Mouse (Mus musculus) layer of hippocampus, adult 18-20 months (tissue): ENCODE measurements around the gene Kdm6a. TPM values are rescaled to one million over a fixed set of nuclear protein-coding genes. Genes with fewer than 3 reads are reported as not detected.

ENCODE experiments used
- DNase-seq, 2 experiments: peaks; one replicate each; pipeline ENCODE4 v3.0.0; 2022; ENCODE audit warnings: low spot score in 2 of 2
- long read RNA-seq: library from polyadenylated mRNA; stranded (forward); transcript quantifications from one replicate; pipeline ENCODE4 v2.0.0, GENCODE M21; 2021
- total RNA-seq, 2 experiments: library from RNA; stranded (reverse); gene quantifications; 2 replicates each; pipeline ENCODE4 v1.2.3; 2021

Kdm6a gene
- total RNA-seq, result 10 to 100 TPM; 37.5 to 69.9 TPM
- long read RNA-seq, full-length matches to known transcripts, result 7 of 14 reads
- long read RNA-seq, partial matches to known transcripts, result 2 of 14 reads
- long read RNA-seq, other reads (novel, unspliced or antisense), result 5 of 14 reads

DNA sequence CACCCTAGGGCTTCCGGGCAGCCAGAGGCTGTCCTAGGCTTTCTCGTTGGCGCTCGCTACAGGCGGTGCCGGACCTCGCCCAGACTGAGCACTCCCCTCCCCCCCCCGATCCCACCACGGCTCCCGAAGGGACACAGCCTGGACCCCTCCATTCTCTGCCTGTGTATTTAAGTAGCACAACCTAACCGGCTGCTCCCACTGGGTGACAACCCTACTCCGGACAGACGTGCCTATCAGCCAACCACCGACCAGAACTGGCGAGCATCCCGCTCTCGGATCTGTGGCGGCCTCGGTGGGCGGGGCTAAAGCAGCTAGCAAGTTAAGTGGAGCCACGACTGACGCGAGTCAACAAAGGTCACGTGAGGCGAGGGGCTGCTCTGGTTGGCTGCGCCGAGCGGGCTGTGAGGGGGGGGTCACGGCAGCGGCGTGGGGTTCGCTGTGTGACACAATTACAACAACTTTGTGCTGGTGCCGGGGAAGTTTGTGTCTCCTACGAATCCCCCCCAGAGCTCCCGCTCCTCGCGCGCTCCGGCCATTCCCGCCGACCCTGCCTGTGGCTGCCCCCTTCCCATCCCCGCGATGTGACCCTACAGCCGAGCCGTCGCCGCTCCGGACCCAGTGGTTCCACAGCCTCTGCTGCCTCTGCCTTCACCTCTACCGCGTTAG is at the start of gene Kdm6a:
Kdm6a (plus strand) TSS at position 384 of the 666 bp plus-strand sequence.
- DNase-seq, result peak; percentile 98 to 100

DNA sequence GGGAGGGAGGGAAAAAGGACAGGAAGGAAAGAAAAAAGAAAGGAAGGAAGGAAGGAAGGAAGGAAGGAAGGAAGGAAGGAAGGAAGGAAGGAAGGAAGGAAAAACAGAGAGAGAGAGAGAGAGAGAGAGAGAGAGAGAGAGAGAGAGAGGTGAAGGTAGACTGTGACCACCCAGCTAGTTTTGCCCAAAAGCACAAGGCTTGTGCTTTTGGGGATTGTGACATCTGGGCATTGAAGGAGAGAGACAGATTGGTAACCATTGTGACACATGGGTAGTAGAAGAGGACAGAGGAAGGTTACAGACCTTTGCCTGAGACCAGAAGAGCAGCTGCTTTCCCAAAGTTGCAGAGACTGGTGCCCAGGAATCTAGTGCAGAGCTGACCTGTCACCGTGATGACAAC is 16.8 kb upstream of the Kdm6a start, which contains the start of gene Dusp21:
Dusp21 (plus strand) TSS at position 301 of the 400 bp plus-strand sequence.
- DNase-seq, result no peak

DNA sequence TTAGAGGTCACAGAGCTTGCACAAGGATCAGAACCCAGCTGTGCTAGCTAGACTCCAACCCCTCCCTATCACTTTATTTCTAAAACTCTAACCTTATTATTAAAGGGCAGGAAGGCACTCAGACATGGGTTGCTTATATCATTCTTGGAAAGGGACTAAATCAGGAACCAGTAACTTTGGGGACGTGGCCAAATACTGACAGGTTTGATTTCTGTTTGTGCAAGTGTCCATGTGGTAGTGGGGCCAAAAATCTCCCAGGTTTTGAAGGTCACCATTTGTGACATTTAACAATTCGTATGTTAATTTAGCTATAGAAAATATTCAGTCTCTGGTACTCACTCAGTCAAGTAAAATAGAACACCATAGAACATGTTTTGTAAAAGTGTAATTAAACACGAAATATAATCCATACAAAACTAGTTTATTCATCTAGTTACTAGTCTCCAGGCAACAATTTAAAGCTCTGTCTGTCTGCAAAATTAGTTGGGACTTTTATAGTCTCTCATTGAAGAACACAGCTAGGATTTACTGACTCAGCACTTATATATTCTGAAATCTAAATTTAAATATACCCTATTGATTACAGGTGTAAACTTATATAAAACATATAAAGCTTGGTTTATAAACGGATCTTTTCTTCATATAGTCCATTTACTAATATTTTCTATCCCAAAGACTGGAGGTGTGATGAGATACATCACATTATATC is 1.5 kb upstream of the Kdm6a start:
- DNase-seq, result no peak

DNA sequence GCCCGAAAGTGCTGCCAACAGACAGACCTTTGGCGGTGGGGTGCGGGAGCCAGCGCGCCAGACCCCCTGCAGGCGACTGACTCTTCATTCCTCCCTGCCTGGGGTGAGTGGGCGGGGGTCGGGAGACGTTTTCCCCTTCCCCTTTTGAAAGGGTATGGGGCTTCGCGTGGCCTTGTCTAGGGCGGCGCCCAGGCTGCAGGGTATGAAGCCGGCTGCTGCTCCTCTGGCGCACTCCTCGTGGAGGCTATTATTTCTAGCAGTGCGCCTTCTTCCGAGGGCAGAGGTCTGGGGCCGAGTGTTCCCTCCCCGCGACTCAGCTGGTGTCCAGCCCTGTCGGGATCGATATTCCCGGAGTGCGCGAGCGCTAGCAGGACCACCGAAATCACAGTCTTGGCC is 581 bp upstream of the Kdm6a start:
- peak in 1 of 2 experiments; percentile 35 for DNase-seq

DNA sequence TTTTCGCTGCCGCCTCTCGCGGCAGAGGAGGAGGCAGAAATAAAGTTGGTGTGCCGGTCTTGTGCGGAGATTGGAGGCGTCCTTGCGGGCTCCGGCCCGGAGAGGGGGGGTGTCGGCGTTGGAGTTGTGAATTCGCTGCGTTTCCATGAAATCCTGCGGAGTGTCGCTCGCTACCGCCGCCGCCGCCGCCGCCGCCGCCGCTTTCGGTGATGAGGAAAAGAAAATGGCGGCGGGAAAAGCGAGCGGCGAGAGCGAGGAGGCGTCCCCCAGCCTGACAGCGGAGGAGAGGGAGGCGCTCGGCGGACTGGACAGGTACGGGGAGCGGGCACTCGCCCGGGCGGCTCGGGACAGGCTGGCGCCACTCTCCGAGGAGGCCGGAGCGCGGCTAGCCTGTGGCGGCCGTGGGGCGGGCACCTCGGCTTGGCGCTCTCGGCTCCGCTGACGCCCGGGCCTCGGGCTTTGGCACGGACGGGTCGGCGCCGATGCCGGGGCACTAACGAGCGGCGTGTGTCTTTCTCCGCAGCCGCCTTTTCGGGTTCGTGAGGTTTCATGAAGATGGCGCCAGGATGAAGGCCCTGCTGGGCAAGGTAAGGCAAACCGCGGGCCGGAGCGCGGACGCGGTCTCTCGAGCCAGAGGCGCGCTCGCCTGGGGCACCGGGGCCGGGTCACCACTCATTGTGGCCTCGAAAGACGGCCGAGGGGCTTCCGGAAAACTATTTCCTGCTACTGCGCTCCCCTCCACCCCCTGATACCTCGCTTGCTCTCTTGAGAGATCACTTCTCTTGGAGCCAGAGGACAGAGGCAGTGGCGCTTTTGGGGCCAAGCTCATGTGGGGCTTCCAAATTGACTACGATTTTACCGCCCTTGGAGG is 721 bp downstream of the Kdm6a start:
- DNase-seq, result peak; percentile 48 to 57

DNA sequence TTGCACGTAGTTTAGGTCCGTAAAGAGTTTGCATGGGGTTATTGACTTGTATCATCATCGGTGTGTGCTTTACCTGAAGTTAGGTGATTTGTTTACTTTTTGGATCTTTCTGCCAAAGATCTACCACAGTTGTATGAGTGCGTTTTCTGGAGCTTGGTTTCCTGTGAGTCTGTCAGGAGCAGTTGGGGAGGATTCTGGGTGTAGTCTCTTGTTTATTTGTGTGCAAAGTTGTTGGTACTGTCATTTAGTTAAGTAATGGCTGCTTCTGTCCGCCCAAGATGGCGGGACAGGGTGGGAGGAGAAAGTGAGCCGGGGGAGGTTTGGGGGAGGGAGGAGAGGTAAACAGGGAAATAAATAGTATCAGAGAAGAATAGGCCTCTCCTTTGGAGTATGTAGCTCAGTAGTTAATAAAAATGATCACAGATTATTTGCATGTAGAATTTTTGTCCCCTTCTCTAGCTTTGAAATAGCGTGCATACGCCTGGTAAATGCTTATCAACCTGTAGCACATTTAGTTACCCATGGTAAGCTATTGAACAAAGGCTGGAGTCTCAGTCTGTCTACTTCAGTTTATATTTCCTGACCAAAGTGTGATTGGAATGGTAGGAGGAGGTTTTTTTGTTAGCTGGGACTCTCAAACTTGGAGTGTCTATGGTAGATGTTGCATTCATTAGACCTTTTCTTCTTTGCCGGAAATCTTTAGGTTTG is 1.7 kb downstream of the Kdm6a start:
- peak in 1 of 2 experiments; percentile 19 for DNase-seq

DNA sequence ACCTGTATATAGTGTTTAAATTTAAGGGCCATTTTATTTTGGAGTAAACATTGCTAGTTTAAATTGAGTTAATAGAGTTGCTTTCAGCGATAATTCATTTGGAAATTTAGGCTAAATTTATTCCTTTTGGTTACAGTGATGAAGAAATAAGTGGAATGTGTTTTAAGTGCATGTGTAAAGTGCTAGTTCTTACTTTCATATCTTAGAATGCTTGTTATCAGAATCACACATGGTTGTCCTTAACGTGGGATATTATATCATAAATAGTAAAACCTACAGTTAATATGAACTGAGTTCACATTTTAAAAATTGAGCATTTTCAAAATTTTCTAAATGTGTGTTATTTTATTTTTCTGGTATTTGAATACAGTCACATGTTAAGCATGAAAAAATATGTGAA is 2.7 kb downstream of the Kdm6a start:
- no peak for DNase-seq

DNA sequence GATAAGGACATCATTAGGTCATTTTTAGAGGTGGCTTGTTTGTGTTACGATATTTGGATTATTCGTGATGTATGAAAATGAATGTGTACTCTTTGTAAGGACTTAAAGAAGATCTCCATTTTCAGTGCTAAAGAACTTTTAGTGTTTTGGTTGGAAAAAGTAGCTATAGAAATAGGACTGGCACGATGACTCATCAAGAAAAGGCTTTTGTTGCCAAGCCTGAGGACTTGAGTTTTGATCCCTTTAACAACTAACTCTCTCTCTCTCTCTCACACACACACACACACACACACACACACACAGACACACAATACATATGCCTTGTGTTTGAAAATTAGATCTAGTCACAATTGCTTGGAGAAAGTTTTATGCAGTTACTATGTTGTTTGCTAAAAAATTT is 4.6 kb downstream of the Kdm6a start:
- DNase-seq, result no peak

DNA sequence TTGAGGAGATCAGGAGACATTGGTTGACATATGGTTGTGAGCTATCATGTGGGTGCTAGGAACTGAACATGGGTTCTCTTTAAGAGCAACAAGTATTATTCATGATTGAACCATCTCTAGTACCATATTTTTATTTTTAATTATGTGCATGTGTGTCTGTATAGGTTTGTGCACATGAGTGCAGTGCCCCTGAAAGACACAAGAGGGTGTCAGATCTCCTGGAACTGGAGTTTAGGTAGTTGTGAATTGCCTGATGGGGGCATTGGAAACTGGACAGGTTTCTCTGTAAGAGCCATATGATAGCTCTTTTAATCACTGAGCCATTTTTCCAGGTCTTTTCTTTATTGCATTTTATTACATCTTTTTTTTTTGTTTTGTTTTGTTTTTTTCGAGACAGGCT is 6.6 kb downstream of the Kdm6a start:
- no peak for DNase-seq

DNA sequence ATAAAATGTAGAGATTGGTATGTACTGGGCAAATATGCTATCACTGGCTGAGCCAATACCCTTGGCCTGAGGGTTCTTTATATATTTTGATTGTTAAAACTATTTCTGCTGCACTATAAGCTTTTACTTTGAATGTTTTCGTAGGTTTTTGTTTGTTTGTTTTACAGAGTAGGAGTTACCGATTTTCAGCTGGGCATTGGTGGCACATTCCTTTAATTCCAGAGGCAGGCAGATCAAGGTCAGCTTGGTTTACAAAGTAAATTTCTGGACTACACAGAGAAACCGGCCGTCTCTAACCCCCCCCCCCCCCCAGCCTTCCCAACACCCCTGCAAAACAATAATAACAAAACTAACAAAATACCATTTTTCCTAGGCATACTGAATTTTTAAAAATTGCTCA is 12.5 kb downstream of the Kdm6a start:
- no peak for DNase-seq

DNA sequence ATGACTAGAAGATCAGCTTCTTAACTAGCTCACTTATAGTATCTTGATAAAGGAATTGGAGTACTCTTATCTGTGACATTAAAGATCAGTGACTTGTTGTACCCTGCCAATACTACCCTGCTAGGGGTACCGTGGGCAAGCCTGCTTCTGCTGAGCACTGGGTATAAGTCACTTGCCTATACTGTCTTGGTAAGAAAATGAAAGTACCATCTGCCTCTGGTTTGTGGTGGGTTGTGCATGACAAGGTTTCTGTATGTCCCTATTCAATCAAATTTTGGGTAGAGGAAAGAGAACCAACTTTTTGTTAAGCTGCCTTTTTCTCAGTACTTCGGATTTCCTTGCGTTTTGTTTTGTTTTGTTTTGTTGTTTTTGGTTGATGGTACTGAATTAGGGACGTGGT is 15.4 kb downstream of the Kdm6a start:
- DNase-seq, result no peak

DNA sequence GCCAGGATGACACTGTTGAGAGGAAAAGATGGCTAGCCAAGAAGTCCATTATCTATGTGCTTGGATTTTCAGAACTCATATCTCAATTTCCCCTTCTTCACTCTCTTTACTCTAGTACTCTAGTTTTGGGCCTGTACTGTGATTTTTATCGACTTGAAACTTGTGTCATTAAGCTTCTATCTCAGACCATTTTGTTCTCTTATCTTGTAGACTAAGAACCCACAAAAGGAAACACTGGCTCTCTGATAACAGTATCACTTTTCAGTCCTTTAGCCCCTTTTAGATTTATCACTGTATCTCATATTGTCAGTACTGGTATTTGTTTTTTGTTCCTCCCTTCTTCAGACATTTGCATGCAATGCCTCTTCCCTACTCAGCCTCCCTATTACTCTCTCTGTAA is 17.1 kb downstream of the Kdm6a start:
- no peak for DNase-seq

DNA sequence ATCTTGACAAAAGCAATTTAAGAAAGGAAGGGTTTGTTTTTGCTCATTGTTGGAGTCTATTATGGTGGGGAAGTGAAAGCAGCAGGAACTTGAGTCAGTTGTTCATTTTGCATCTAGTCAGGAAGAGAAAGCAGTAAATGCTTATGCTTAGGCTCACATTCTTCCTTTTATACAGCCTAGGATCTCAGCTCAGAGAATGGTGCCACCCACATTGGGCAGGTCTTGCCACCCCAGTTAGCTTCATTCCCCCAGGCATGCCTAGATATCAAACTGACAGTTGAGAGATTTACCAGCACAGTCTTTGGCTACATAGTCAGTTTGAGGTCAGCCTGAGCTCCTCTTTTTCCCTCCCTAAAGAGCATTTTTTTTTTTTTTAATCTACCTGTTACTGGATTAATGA is 24.8 kb downstream of the Kdm6a start:
- no peak for DNase-seq

DNA sequence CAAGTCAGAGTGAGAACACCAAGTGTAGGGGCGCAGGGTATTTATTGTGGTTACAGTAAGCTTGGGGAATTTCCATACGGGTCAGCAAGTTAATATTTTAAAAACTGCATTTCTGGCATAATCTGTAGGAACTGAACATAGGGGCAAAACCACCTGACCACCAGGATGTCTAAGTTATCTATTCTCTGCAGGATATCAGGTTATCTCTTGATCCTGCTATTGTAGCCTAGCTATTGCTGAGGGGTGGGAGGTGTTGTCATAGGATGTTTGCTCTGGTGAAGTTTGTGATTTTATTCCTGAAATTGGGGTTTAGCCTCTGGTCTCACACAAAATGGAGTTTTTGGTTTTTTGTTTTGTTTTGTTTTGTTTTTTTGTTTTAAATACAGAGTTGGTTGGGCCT is 25.9 kb downstream of the Kdm6a start:
- DNase-seq, result no peak

DNA sequence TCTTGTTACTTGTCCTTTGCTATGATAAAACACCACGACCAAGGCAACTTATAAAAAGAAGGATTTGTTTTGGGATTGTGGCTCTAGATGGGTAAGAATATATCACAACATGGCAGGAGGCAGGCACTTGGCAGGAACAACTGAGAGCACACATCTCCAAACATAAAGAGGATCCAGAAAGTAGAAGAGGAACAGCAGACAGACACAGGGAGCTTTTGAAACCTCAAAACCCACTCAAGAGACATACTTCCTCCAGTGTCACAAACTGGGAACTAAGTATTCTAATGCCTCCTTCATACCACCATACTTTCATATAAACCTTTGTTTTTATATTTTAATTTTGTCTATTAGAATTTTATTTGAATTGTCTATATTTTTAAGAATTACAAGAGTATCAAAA is 77.2 kb downstream of the Kdm6a start:
- DNase-seq, result no peak

DNA sequence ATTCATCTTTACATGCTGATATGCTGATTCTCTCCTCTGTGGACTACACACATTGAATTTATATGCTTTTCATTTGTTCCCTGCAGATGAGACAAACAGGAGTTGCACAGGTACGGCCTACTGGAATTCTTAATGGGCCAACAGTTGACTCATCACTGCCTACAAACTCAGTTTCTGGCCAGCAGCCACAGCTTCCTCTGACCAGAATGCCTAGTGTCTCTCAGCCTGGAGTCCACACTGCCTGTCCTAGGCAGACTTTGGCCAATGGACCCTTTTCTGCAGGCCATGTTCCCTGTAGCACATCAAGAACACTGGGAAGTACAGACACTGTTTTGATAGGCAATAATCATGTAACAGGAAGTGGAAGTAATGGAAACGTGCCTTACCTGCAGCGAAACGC is 88.2 kb downstream of the Kdm6a start:
- DNase-seq, result no peak

DNA sequence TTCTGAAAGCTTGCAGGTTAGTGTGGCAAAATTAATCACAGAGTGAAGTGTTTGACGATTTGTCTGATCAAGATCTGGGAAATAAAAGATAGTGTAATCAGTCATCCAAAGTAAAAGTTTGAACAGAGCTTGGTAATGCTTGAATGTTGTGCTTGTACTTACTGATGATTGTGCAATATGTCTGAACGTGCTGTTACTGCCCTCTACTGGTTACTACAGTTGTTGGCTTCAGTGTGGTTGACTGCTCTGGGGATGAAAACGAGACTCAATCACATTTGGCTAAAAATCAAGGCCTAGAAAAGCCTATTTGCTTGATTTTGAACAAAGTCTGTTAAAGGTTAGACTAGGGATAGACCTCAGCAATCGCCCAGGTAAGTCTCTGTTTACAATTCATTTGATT is 92.4 kb downstream of the Kdm6a start:
- DNase-seq, result peak; percentile 44 to 71

DNA sequence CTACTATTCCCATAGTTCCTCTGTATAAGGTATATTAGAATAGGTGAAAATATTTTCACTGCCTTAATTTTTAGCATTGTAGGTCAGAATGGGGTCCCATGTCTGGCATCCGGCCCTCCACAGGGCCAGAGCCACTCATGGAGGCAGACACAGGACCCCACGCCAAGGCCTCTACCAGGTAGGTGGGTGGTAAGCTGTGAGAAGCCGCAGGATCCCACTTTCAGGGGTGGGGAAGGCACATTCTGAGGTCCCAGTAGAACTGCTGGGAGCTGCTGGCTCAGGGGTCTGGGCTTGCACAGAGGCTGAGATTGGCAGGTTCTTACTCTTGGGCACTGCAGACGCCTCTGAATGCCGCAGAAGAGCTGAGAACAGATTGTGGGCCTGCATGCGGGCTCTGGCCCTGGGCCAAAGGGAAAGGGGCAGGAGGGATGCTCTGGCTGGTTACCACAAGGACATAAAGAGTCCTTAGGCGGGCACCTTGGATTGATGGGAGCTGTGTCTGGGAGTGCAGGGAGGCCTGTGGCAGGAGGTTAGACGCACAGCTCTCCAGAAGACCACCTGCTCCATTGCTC is 95.9 kb downstream of the Kdm6a start:
- no peak for DNase-seq

DNA sequence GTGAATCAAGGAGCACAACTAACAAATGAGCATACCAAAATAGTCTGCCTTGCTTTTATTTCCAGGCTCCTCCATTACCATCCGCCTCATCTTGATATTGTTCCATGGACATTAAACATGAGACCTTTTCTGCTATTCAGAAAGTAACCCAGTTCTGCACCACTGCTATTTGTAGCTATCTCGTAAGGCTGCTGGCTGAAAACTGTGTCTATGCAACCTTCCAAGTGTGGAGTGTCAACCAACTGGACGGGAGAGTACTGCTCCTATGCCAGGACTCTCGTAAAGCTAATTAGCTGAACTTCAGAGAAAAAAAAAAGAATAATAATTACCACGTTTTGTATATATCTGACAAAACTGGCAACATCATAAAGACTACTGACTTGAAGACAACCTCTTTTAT is 116.2 kb downstream of the Kdm6a start:
- no peak for DNase-seq

DNA sequence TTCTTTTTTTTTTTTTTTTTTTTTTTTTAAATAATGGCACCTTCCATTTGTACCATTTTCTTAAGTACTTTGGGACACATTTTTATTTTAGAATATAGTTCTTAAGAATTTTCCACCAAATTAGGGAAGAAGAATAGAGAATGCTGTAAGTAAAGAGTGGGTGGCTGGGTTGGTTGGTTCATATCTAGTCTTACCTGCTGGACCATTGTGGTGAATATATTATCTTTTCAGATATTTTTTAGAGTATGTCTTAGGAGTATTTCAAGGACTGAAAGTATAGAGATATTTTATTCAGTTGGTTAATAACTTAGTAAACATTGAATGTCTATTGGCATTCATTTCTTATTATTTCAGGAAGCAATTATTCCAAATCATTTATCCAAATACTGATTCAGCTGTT is 117.8 kb downstream of the Kdm6a start:
- no peak for DNase-seq
